Mouse (Mus musculus) skeletal muscle tissue, adult 2 months (tissue): ENCODE measurements around the gene Mast4.
A peak's percentile ranks its signal among the peaks of the same experiment; 100 is the strongest.
"Not testable (repeated sequence)": the region's sequence is repeated elsewhere in the genome, so short reads cannot be mapped to it uniquely, and the experiment has no call there.

ENCODE experiments used
- DNase-seq: peaks from one replicate; pipeline ENCODE4 v3.0.0-alpha.2; 2012; ENCODE audit warnings: low read depth, low spot score

The Mast4 gene

GRCm38 (mm10) chr13:103334392-103334686 is at the start of gene Mast4:
Mast4 (minus strand) TSS chr13:103334497.
- DNase-seq, result peak; percentile 63

- DNase-seq, result no peak
Observed at GRCm38 (mm10) chr13:103374495-103374894, 40.2 kb upstream of the Mast4 start.

- DNase-seq, result no peak
Observed at GRCm38 (mm10) chr13:103369194-103369593, 34.9 kb upstream of the Mast4 start.

GRCm38 (mm10) chr13:103363181-103363580 is 28.9 kb upstream of the Mast4 start:
- DNase-seq, result no peak

GRCm38 (mm10) chr13:103357415-103357814 is 23.1 kb upstream of the Mast4 start:
- DNase-seq, result not testable (repeated sequence)

- not testable (repeated sequence) for DNase-seq
Observed at GRCm38 (mm10) chr13:103356909-103357308, 22.6 kb upstream of the Mast4 start.

GRCm38 (mm10) chr13:103354737-103355136 is 20.4 kb upstream of the Mast4 start:
- peak; percentile 33 for DNase-seq

- no peak for DNase-seq
Observed at GRCm38 (mm10) chr13:103344749-103345148, 10.5 kb upstream of the Mast4 start.

GRCm38 (mm10) chr13:103344006-103344720 is 9.9 kb upstream of the Mast4 start:
- no peak for DNase-seq

- no peak for DNase-seq
Observed at GRCm38 (mm10) chr13:103341031-103341430, 6.7 kb upstream of the Mast4 start.

- DNase-seq, result peak; percentile 86
Observed at GRCm38 (mm10) chr13:103338616-103339015, 4.3 kb upstream of the Mast4 start.

- DNase-seq, result no peak
Observed at GRCm38 (mm10) chr13:103336237-103336636, 1.9 kb upstream of the Mast4 start.

- DNase-seq, result no peak
Observed at GRCm38 (mm10) chr13:103334723-103335458, 594 bp upstream of the Mast4 start.

GRCm38 (mm10) chr13:103333601-103334391 is 501 bp downstream of the Mast4 start:
- DNase-seq, result no peak

- DNase-seq, result no peak
Observed at GRCm38 (mm10) chr13:103333153-103333552, 1.1 kb downstream of the Mast4 start.

- no peak for DNase-seq
Observed at GRCm38 (mm10) chr13:103332731-103333130, 1.6 kb downstream of the Mast4 start.

GRCm38 (mm10) chr13:103331096-103331495 is 3.2 kb downstream of the Mast4 start:
- no peak for DNase-seq

- DNase-seq, result no peak
Observed at GRCm38 (mm10) chr13:103328299-103328698, 6.0 kb downstream of the Mast4 start.

- no peak for DNase-seq
Observed at GRCm38 (mm10) chr13:103327843-103328242, 6.5 kb downstream of the Mast4 start.

- DNase-seq, result no peak
Observed at GRCm38 (mm10) chr13:103326186-103326585, 8.1 kb downstream of the Mast4 start.

- no peak for DNase-seq
Observed at GRCm38 (mm10) chr13:103319881-103320280, 14.4 kb downstream of the Mast4 start.

GRCm38 (mm10) chr13:103319317-103319716 is 15.0 kb downstream of the Mast4 start:
- DNase-seq, result no peak
